Mouse (Mus musculus): ENCODE data around the gene Ppp1r3c. TPM values are rescaled to one million over a fixed set of nuclear protein-coding genes. Genes with fewer than 3 reads are reported as not detected.

Gene Ppp1r3c
- polyA plus RNA-seq, 1 experiment from 2014 or later = 97.2 TPM

- Histone ChIP-seq H3K36me3 (ENCODE audit: control insufficient read depth, insufficient read depth, low read length) (no peaks in the 10 kb centered on the region), H3K4me3 (ENCODE audit: low read length) (no peak overlapping the region)
- 56% methylated on average over 5 of the region's 5 CpGs for WGBS
Observed at GRCm38 (mm10) chr19:36764451-36764850, 28.0 kb upstream of the Ppp1r3c start.

GRCm38 (mm10) chr19:36748996-36749395 lies 12.5 kb upstream of the Ppp1r3c start:
- Histone ChIP-seq H3K4me3 (ENCODE audit: low read length) (no peak overlapping the region), H3K4me2 (ENCODE audit: low read depth, low read length) (no peak overlapping the region), H3K27ac (ENCODE audit: low read length) (no peak overlapping the region), H3K4me1 (replicated peaks; ENCODE audit: control insufficient read depth, insufficient read depth, low read length) (no peaks in the 10 kb centered on the region), H3K9ac (ENCODE audit: low read length) (no peak overlapping the region), H3K27me3 (ENCODE audit: control insufficient read depth, insufficient read depth, low read depth, low read length) (no peaks in the 10 kb centered on the region), H3K36me3 (ENCODE audit: control insufficient read depth, insufficient read depth, low read length) (no peaks in the 10 kb centered on the region), H3K9me3 (ENCODE audit: control insufficient read depth, low read length) (no peaks in the 10 kb centered on the region)
- no peak for ATAC-seq (ENCODE audit: low read depth)

More at GRCm38 (mm10) chr19:36764451-36764850, 28.0 kb upstream of the Ppp1r3c start:
- Histone ChIP-seq H3K9ac (ENCODE audit: low read length) (no peak overlapping the region), H3K9me3 (ENCODE audit: control insufficient read depth, low read length) (no peaks in the 10 kb centered on the region), H3K4me2 (ENCODE audit: low read depth, low read length) (no peak overlapping the region), H3K4me1 (replicated peaks; ENCODE audit: control insufficient read depth, insufficient read depth, low read length) (no peaks in the 10 kb centered on the region), H3K27me3 (ENCODE audit: control insufficient read depth, insufficient read depth, low read depth, low read length) (no peaks in the 10 kb centered on the region), H3K27ac (ENCODE audit: low read length) (no peak overlapping the region)
- ATAC-seq (ENCODE audit: low read depth) = 0 out of 2 replicates have a peak, but pooled peaks have one; percentile 20

- H3K27me3 ChIP-seq (ENCODE audit: control insufficient read depth, insufficient read depth, low read depth, low read length) = no peaks in the 10 kb centered on the region
- H3K27ac ChIP-seq (ENCODE audit: low read length) = no peak overlapping the region
- H3K4me3 ChIP-seq (ENCODE audit: low read length) = no peak overlapping the region
- peaks cover 15% of the 10 kb centered on the region for H3K4me1 ChIP-seq (replicated peaks; ENCODE audit: control insufficient read depth, insufficient read depth, low read length)
- no peak overlapping the region for H3K4me2 ChIP-seq (ENCODE audit: low read depth, low read length)
- no peaks in the 10 kb centered on the region for H3K36me3 ChIP-seq (ENCODE audit: control insufficient read depth, insufficient read depth, low read length)
- H3K9me3 ChIP-seq (ENCODE audit: control insufficient read depth, low read length) = no peaks in the 10 kb centered on the region
- no peak for ATAC-seq (ENCODE audit: low read depth)
- H3K9ac ChIP-seq (ENCODE audit: low read length) = no peak overlapping the region
Observed at GRCm38 (mm10) chr19:36742331-36742730, 5.9 kb upstream of the Ppp1r3c start.

- Histone ChIP-seq H3K4me1 (replicated peaks; ENCODE audit: control insufficient read depth, insufficient read depth, low read length) (peaks cover 16% of the 10 kb centered on the region), H3K27ac (ENCODE audit: low read length) (peak overlapping the region; percentile 45), H3K27me3 (ENCODE audit: control insufficient read depth, insufficient read depth, low read depth, low read length) (no peaks in the 10 kb centered on the region), H3K9ac (ENCODE audit: low read length) (no peak overlapping the region), H3K4me3 (ENCODE audit: low read length) (no peak overlapping the region), H3K9me3 (ENCODE audit: control insufficient read depth, low read length) (no peaks in the 10 kb centered on the region), H3K4me2 (ENCODE audit: low read depth, low read length) (no peak overlapping the region), H3K36me3 (ENCODE audit: control insufficient read depth, insufficient read depth, low read length) (no peaks in the 10 kb centered on the region)
- 41% methylated on average over 7 of the region's 7 CpGs for WGBS
- ATAC-seq (ENCODE audit: low read depth) = no peak
Observed at GRCm38 (mm10) chr19:36739566-36740211, 3.2 kb upstream of the Ppp1r3c start.

- Histone ChIP-seq H3K9ac (ENCODE audit: low read length) (no peak overlapping the region), H3K4me2 (ENCODE audit: low read depth, low read length) (no peak overlapping the region), H3K9me3 (ENCODE audit: control insufficient read depth, low read length) (no peaks in the 10 kb centered on the region), H3K27me3 (ENCODE audit: control insufficient read depth, insufficient read depth, low read depth, low read length) (no peaks in the 10 kb centered on the region), H3K4me1 (replicated peaks; ENCODE audit: control insufficient read depth, insufficient read depth, low read length) (peaks cover 29% of the 10 kb centered on the region), H3K4me3 (ENCODE audit: low read length) (no peak overlapping the region), H3K36me3 (ENCODE audit: control insufficient read depth, insufficient read depth, low read length) (peaks cover 9% of the 10 kb centered on the region), H3K27ac (ENCODE audit: low read length) (peak overlapping the region; percentile 98)
- WGBS = 79% methylated on average over 5 of the region's 5 CpGs
- ATAC-seq (ENCODE audit: low read depth) = no peak
Observed at GRCm38 (mm10) chr19:36738009-36738408, 1.6 kb upstream of the Ppp1r3c start.

- peak overlapping the region; percentile 98 for H3K27ac ChIP-seq (ENCODE audit: low read length)
- peaks cover 18% of the 10 kb centered on the region for H3K36me3 ChIP-seq (ENCODE audit: control insufficient read depth, insufficient read depth, low read length)
- peak overlapping the region; percentile 67 for H3K4me3 ChIP-seq (ENCODE audit: low read length)
- H3K4me1 ChIP-seq (replicated peaks; ENCODE audit: control insufficient read depth, insufficient read depth, low read length) = peaks cover 37% of the 10 kb centered on the region
- no peaks in the 10 kb centered on the region for H3K9me3 ChIP-seq (ENCODE audit: control insufficient read depth, low read length)
- H3K9ac ChIP-seq (ENCODE audit: low read length) = peak overlapping the region; percentile 86
- peak; percentile 68 for ATAC-seq (ENCODE audit: low read depth)
- WGBS = 15% methylated on average over 6 of the region's 6 CpGs
- H3K4me2 ChIP-seq (ENCODE audit: low read depth, low read length) = peak overlapping the region; percentile 56
- H3K27me3 ChIP-seq (ENCODE audit: control insufficient read depth, insufficient read depth, low read depth, low read length) = no peaks in the 10 kb centered on the region
Observed at GRCm38 (mm10) chr19:36737087-36737486, 634 bp upstream of the Ppp1r3c start.

- Histone ChIP-seq H3K4me1 (replicated peaks; ENCODE audit: control insufficient read depth, insufficient read depth, low read length) (peaks cover 36% of the 10 kb centered on the region), H3K27ac (ENCODE audit: low read length) (peak overlapping the region; percentile 87), H3K9me3 (ENCODE audit: control insufficient read depth, low read length) (no peaks in the 10 kb centered on the region), H3K27me3 (ENCODE audit: control insufficient read depth, insufficient read depth, low read depth, low read length) (no peaks in the 10 kb centered on the region), H3K4me2 (ENCODE audit: low read depth, low read length) (peak overlapping the region; percentile 57), H3K36me3 (ENCODE audit: control insufficient read depth, insufficient read depth, low read length) (peaks cover 30% of the 10 kb centered on the region), H3K4me3 (ENCODE audit: low read length) (peak overlapping the region; percentile 67), H3K9ac (ENCODE audit: low read length) (peak overlapping the region; percentile 48)
- ATAC-seq (ENCODE audit: low read depth) = peak; percentile 6; the same call in 1 of the 2 replicates
- WGBS = 32% methylated on average over 10 of the region's 10 CpGs
Observed at GRCm38 (mm10) chr19:36734308-36735038, 2.0 kb downstream of the Ppp1r3c start.

GRCm38 (mm10) chr19:36733191-36733943 lies 3.1 kb downstream of the Ppp1r3c start:
- peak overlapping the region; percentile 87 for H3K27ac ChIP-seq (ENCODE audit: low read length)
- WGBS = 91% methylated on average over 16 of the region's 16 CpGs
- peak overlapping the region; percentile 67 for H3K4me3 ChIP-seq (ENCODE audit: low read length)
- H3K9ac ChIP-seq (ENCODE audit: low read length) = peak overlapping the region; percentile 48
- H3K36me3 ChIP-seq (ENCODE audit: control insufficient read depth, insufficient read depth, low read length) = peaks cover 30% of the 10 kb centered on the region
- no peaks in the 10 kb centered on the region for H3K27me3 ChIP-seq (ENCODE audit: control insufficient read depth, insufficient read depth, low read depth, low read length)
- H3K4me2 ChIP-seq (ENCODE audit: low read depth, low read length) = peak overlapping the region; percentile 57
- peaks cover 31% of the 10 kb centered on the region for H3K4me1 ChIP-seq (replicated peaks; ENCODE audit: control insufficient read depth, insufficient read depth, low read length)
- H3K9me3 ChIP-seq (ENCODE audit: control insufficient read depth, low read length) = no peaks in the 10 kb centered on the region
- no peak for ATAC-seq (ENCODE audit: low read depth)

GRCm38 (mm10) chr19:36731310-36731709 lies 5.1 kb downstream of the Ppp1r3c start:
- Histone ChIP-seq H3K4me1 (replicated peaks; ENCODE audit: control insufficient read depth, insufficient read depth, low read length) (peaks cover 24% of the 10 kb centered on the region), H3K9ac (ENCODE audit: low read length) (no peak overlapping the region), H3K4me2 (ENCODE audit: low read depth, low read length) (peak overlapping the region; percentile 57; the same call in 1 of the 2 replicates), H3K9me3 (ENCODE audit: control insufficient read depth, low read length) (no peaks in the 10 kb centered on the region), H3K27me3 (ENCODE audit: control insufficient read depth, insufficient read depth, low read depth, low read length) (no peaks in the 10 kb centered on the region), H3K27ac (ENCODE audit: low read length) (no peak overlapping the region), H3K4me3 (ENCODE audit: low read length) (no peak overlapping the region), H3K36me3 (ENCODE audit: control insufficient read depth, insufficient read depth, low read length) (peaks cover 30% of the 10 kb centered on the region)
- ATAC-seq (ENCODE audit: low read depth) = no peak
- WGBS = 73% methylated on average over 11 of the region's 11 CpGs
